Mouse (Mus musculus) heart, embryonic 14.5 days (tissue): Measurements from ENCODE around the gene Gstp3. TPM values are rescaled to one million over a fixed set of nuclear protein-coding genes. Genes with fewer than 3 reads are reported as not detected.
A peak's percentile ranks its signal among the peaks of the same experiment; 100 is the strongest.

Source experiments
- ATAC-seq: fragments of 200-750 bp; cut with Nextera tagmentation; 2 replicates; pipeline ENCODE4 v1.8.0; 2017; ENCODE audit warnings: low read depth, moderate TSS enrichment; ENCODE audit not compliant: insufficient number of reproducible peaks, insufficient read depth, low FRiP score
- H3K27ac ChIP-seq, 2 experiments: fragments of 200-500 bp in 1 of 2; fragments of 300-500 bp in 1 of 2; sonication (generic) in 1 of 2; replicated peaks in 1 of 2; 2 replicates each; pipeline ENCODE4 v1.5.1; 2012 to 2014; ENCODE audit warnings: low read depth in 2 of 2, low read length in 2 of 2, control low read depth in 1 of 2, mild to moderate bottlenecking in 1 of 2, mixed read lengths in 1 of 2; ENCODE audit not compliant: control insufficient read depth in 1 of 2, insufficient read depth in 1 of 2
- H3K27me3 ChIP-seq: fragments of 300-500 bp; sonication (generic); 2 replicates; pipeline ENCODE4 v1.6.1; 2014; ENCODE audit warnings: mild to moderate bottlenecking, low read length, control low read depth; ENCODE audit not compliant: control insufficient read depth, insufficient read depth
- H3K36me3 ChIP-seq: fragments of 300-500 bp; sonication (generic); 2 replicates; pipeline ENCODE4 v1.6.1; 2014; ENCODE audit warnings: mild to moderate bottlenecking, control low read depth, low read length, mixed read lengths; ENCODE audit not compliant: control insufficient read depth, insufficient read depth
- H3K4me1 ChIP-seq, 2 experiments: fragments of 200-500 bp in 1 of 2; fragments of 300-500 bp in 1 of 2; sonication (generic) in 1 of 2; 2 replicates each; pipeline ENCODE4 v1.6.1; 2012 to 2014; ENCODE audit warnings: low read length in 2 of 2, control low read depth in 1 of 2, mixed read lengths in 1 of 2; ENCODE audit not compliant: control insufficient read depth in 2 of 2, insufficient read depth in 2 of 2
- H3K4me2 ChIP-seq: fragments of 300-500 bp; sonication (generic); 2 replicates; pipeline ENCODE4 v1.6.1; 2014; ENCODE audit warnings: mild to moderate bottlenecking, low read length
- H3K4me3 ChIP-seq, 2 experiments: fragments of 200-500 bp in 1 of 2; fragments of 300-500 bp in 1 of 2; sonication (generic) in 1 of 2; 2 replicates each; pipeline ENCODE4 v1.5.1; 2012 to 2014; ENCODE audit warnings: low read length in 2 of 2, mild to moderate bottlenecking in 2 of 2, control low read depth in 1 of 2, low read depth in 1 of 2, moderate library complexity in 1 of 2; ENCODE audit not compliant: control insufficient read depth in 1 of 2, insufficient read depth in 1 of 2
- H3K9ac ChIP-seq: fragments of 300-500 bp; sonication (generic); 2 replicates; pipeline ENCODE4 v1.6.1; 2014; ENCODE audit warnings: mild to moderate bottlenecking, low read length
- H3K9me3 ChIP-seq: fragments of 300-500 bp; sonication (generic); 2 replicates; pipeline ENCODE4 v1.6.1; 2016; ENCODE audit warnings: low read length, control low read depth; ENCODE audit not compliant: control insufficient read depth
- WGBS: fragments of 180-500 bp; shearing (Covaris S2); extraction: QIAGEN DNeasy Blood & Tissue Kit; methylation state at CpG from one replicate; pipeline ENCODE4 v1.1.7; 2014; 5-methylcytosine and 5-hydroxymethylcytosine counted together
- polyA plus RNA-seq: library from polyadenylated mRNA; unstranded; fragments of >200 nt; fragmentation: Nextera tagmentation; extraction: Ambion mirVana; gene quantifications from 2 replicates; pipeline ENCODE4 v1.2.1, GENCODE M21; 2014

Gstp3 gene
- not detected in 2 replicates for polyA plus RNA-seq

- no peak within 1 kb of the TSS for H3K4me3 ChIP-seq
- ATAC-seq, result peak; percentile 42; the same call in 1 of the 2 replicates
- H3K36me3 ChIP-seq, result no peaks in the 10 kb centered on the region
- no peak within 1 kb of the TSS for H3K27ac ChIP-seq
- no peaks in the 10 kb centered on the region for H3K9me3 ChIP-seq
- no peak within 1 kb of the TSS for H3K9ac ChIP-seq
- no peak within 1 kb of the TSS for H3K4me2 ChIP-seq
- H3K4me1 ChIP-seq, result peaks cover 10 to 13% of the 10 kb centered on the region in 2 experiments
- H3K27me3 ChIP-seq, result no peaks in the 10 kb centered on the region
- 73% methylated on average over 15 of the region's 15 CpGs for WGBS
These were observed at the start of gene Gstp3 for GRCm38 (mm10) chr19:4059069-4059740. Gene Gstp3 (minus strand): TSS chr19:4059569.

- H3K9ac ChIP-seq, result no peak overlapping the region
- 82% methylated on average over 9 of the region's 9 CpGs for WGBS
- H3K4me3 ChIP-seq, result no peak overlapping the region
- no peaks in the 10 kb centered on the region for H3K27me3 ChIP-seq
- no peak overlapping the region for H3K27ac ChIP-seq
- H3K9me3 ChIP-seq, result no peaks in the 10 kb centered on the region
- no peak overlapping the region for H3K4me2 ChIP-seq
- peaks cover 73% of the 10 kb centered on the region for H3K36me3 ChIP-seq
- H3K4me1 ChIP-seq, result peaks cover 5 to 7% of the 10 kb centered on the region in 2 experiments; a peak in 3 of 4 replicates
- no peak for ATAC-seq
These were observed 49.2 kb upstream of the Gstp3 start for GRCm38 (mm10) chr19:4108535-4108934.

DNA sequence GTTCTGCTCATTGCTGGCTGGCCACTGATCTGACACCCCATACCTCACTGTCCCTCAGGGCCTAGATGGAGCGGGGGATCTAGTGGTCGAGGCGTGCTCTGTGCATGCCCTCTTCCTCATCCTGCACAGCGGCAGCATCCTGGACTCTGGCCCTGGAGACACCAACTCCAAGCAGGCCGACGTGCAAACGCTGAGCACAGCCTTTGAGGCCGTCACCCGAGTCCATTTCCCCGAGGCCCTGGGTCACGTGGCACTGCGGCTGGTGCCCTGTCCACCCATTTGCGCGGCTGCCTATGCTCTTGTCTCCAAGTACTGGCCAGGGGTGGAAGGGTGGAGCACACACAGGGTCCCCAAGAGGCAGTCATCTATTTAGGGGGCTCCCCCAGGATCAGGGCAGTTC, 47.3 kb upstream of the Gstp3 start:
- peaks cover 54% of the 10 kb centered on the region for H3K36me3 ChIP-seq
- H3K27me3 ChIP-seq, result peaks cover 11% of the 10 kb centered on the region; the same call in 1 of the 2 replicates
- H3K9me3 ChIP-seq, result no peaks in the 10 kb centered on the region
- no peak overlapping the region for H3K9ac ChIP-seq
- H3K4me3 ChIP-seq, result no peak overlapping the region
- no peaks in the 10 kb centered on the region for H3K4me1 ChIP-seq
- H3K4me2 ChIP-seq, result no peak overlapping the region
- 90% methylated on average over 14 of the region's 14 CpGs for whole genome bisulfite sequencing
- no peak overlapping the region for H3K27ac ChIP-seq
- ATAC-seq, result no peak

DNA sequence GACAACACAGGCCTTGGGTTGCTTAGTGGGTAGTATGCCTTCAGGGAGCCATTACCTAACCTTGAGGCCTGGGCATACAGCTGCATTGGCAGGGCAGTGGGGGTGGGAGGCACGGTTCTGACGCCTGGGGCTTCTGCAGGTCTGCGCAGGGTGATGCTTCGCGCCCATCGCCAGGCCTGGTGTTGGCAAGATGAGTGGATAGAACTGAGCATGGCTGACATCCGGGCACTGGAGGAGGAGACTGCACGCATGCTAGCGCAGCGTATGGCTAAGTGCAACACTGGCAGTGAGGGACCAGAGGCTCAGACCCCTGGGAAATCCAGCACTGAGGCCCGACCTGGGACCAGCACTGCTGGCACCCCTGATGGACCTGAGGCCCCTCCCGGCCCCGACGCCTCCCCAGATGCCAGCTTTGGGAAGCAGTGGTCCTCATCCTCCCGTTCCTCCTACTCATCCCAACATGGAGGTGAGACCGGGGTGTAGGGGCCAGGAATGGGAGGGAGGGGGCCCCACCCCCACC, 45.4 kb upstream of the Gstp3 start:
- no peak for ATAC-seq
- peaks cover 43% of the 10 kb centered on the region for H3K36me3 ChIP-seq
- no peak overlapping the region for H3K27ac ChIP-seq
- no peaks in the 10 kb centered on the region for H3K9me3 ChIP-seq
- H3K4me2 ChIP-seq, result no peak overlapping the region
- H3K9ac ChIP-seq, result no peak overlapping the region
- 87% methylated on average over 16 of the region's 16 CpGs for WGBS
- peaks cover 6 to 16% of the 10 kb centered on the region in 2 experiments; a peak in 3 of 4 replicates for H3K4me1 ChIP-seq
- peaks cover 20% of the 10 kb centered on the region; the same call in 1 of the 2 replicates for H3K27me3 ChIP-seq
- no peak overlapping the region for H3K4me3 ChIP-seq

GRCm38 (mm10) chr19:4103792-4104191, 44.4 kb upstream of the Gstp3 start:
- Histone ChIP-seq H3K4me3 (no peak overlapping the region), H3K9ac (no peak overlapping the region), H3K4me1 (peaks cover 13 to 24% of the 10 kb centered on the region in 2 experiments), H3K9me3 (no peaks in the 10 kb centered on the region), H3K27ac (no peak overlapping the region), H3K36me3 (peaks cover 34% of the 10 kb centered on the region), H3K27me3 (peaks cover 20% of the 10 kb centered on the region; the same call in 1 of the 2 replicates), H3K4me2 (no peak overlapping the region)
- no peak for ATAC-seq
- WGBS, result 49% methylated on average over 3 of the region's 3 CpGs

DNA sequence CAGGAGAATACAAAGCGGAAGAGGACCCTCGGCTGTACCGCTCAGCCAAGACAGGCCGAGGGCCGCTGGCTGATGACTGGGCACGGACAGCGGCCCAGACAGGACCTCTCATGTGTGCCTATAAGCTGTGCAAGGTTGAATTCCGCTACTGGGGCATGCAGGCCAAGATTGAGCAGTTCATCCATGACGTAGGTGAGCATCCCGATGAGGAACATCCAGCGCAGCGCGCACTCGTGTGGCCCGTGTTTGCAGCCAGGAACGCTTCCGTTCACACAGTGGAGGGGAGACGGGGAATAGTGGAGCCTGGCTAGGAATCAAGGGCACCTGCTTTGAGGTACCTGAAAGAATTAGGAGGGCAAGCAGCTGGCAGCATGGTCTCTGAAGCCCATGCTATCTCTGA, 43.9 kb upstream of the Gstp3 start:
- Histone ChIP-seq H3K9me3 (no peaks in the 10 kb centered on the region), H3K27ac (no peak overlapping the region), H3K4me3 (no peak overlapping the region), H3K9ac (no peak overlapping the region), H3K27me3 (peaks cover 20% of the 10 kb centered on the region; the same call in 1 of the 2 replicates), H3K4me1 (peaks cover 13 to 24% of the 10 kb centered on the region in 2 experiments), H3K4me2 (no peak overlapping the region), H3K36me3 (peaks cover 31% of the 10 kb centered on the region)
- no peak for ATAC-seq
- 94% methylated on average over 18 of the region's 18 CpGs for WGBS

- H3K4me1 ChIP-seq, result peaks cover 13 to 28% of the 10 kb centered on the region in 2 experiments
- no peaks in the 10 kb centered on the region for H3K9me3 ChIP-seq
- ATAC-seq, result no peak
- H3K4me2 ChIP-seq, result no peak overlapping the region
- 94% methylated on average over 12 of the region's 12 CpGs for WGBS
- H3K27ac ChIP-seq, result no peak overlapping the region
- peaks cover 26% of the 10 kb centered on the region for H3K36me3 ChIP-seq
- peaks cover 20% of the 10 kb centered on the region; the same call in 1 of the 2 replicates for H3K27me3 ChIP-seq
- no peak overlapping the region for H3K9ac ChIP-seq
- H3K4me3 ChIP-seq, result no peak overlapping the region
These were observed 43.3 kb upstream of the Gstp3 start for GRCm38 (mm10) chr19:4102626-4103025.
